Comparison of ENCODE assay signal across 12 mouse cellular contexts in genomic region chr5:135780331-135780730, GRCm38 (mm10). TPM values are rescaled to one million over a fixed set of nuclear protein-coding genes. Genes with fewer than 3 reads are reported as not detected.
A peak's percentile ranks its signal among the peaks of the same experiment; 100 is the strongest.
DNase-seq lines count a peak whose midpoint lies in the region; ATAC-seq and TF ChIP-seq lines count a peak whose summit lies in the region.
"Had no signal": no experiment of that assay in that cellular context is flagged by ENCODE, and none has a peak within 500 bp of the region (broad histone marks: within the 10 kb centered on the region; RNA-seq: fewer than 3 reads in every experiment).

No protein-coding gene starts in this region.

- peak overlapping the region; percentile 98 for H3K9ac ChIP-seq in heart, embryonic 13.5 days
- H3K9ac ChIP-seq in limb, embryonic 14.5 days (ENCODE audit: low read depth, low read length, severe bottlenecking) = 0 out of 2 replicates have a peak overlapping the region, but pooled peaks have one; percentile 93

- no peak for ATAC-seq in heart, embryonic 13.5 days (ENCODE audit: extremely low read depth, insufficient number of reproducible peaks, low FRiP score, low TSS enrichment)
- ATAC-seq in limb, embryonic 14.5 days (ENCODE audit: low FRiP score, low read depth) = no peak

- H3K9me3 ChIP-seq in heart, embryonic 13.5 days = no peaks in the 10 kb centered on the region
- H3K9me3 ChIP-seq in limb, embryonic 14.5 days (ENCODE audit: control insufficient read depth, low read length) = no peaks in the 10 kb centered on the region

- peak overlapping the region; percentile 78 for H3K4me2 ChIP-seq in heart, embryonic 13.5 days
- peak overlapping the region; percentile 85; the same call in 1 of the 2 replicates for H3K4me2 ChIP-seq in limb, embryonic 14.5 days (replicated peaks; ENCODE audit: low read depth, low read length, severe bottlenecking)

- peaks cover 42% of the 10 kb centered on the region for H3K4me1 ChIP-seq in heart, embryonic 13.5 days
- H3K4me1 ChIP-seq in brown adipose tissue, adult 24 weeks (ENCODE audit: control insufficient read depth, insufficient read depth, insufficient read length, low read length) = peaks cover 14% of the 10 kb centered on the region
- H3K4me1 ChIP-seq in limb, embryonic 14.5 days (ENCODE audit: control insufficient read depth, insufficient read depth, low read length) = peaks cover 17% of the 10 kb centered on the region

- DNase-seq in heart, postnatal 4 days = no peak
- peak; percentile 5 for DNase-seq in 3T3-L1 (ENCODE audit: low read depth, low spot score)
- DNase-seq in limb, embryonic 14.5 days (ENCODE audit: low spot score) = no peak
- no peak for DNase-seq in layer of hippocampus, postnatal 36 days
- DNase-seq in thymus, postnatal 25 days = no peak
- DNase-seq in ovary, postnatal 36 days (ENCODE audit: low spot score) = no peak
- DNase-seq: gastrocnemius, postnatal 10 days had no signal

- no peaks in the 10 kb centered on the region for H3K27me3 ChIP-seq in heart, embryonic 13.5 days (replicated peaks)
- H3K27me3 ChIP-seq in limb, embryonic 14.5 days (ENCODE audit: control insufficient read depth, insufficient read depth, low read length) = no peaks in the 10 kb centered on the region

- peak overlapping the region; percentile 98; the same call in 1 of the 2 replicates for H3K27ac ChIP-seq in heart, embryonic 13.5 days (replicated peaks)
- no peak overlapping the region for H3K27ac ChIP-seq in brown adipose tissue, adult 24 weeks (replicated peaks; ENCODE audit: low read depth, low read length)
- no peak overlapping the region for H3K27ac ChIP-seq in limb, embryonic 14.5 days (replicated peaks; ENCODE audit: low read depth, low read length)

- H3K4me3 ChIP-seq in heart, embryonic 13.5 days = peak overlapping the region; percentile 73
- H3K4me3 ChIP-seq in brown adipose tissue, adult 24 weeks (ENCODE audit: insufficient read depth, low read depth, low read length) = peak overlapping the region; percentile 47
- no peak overlapping the region for H3K4me3 ChIP-seq in limb, embryonic 14.5 days (replicated peaks; ENCODE audit: low read length)

- 72% methylated on average over 8 of the region's 8 CpGs for WGBS in heart, embryonic 13.5 days
- 89% methylated on average over 8 of the region's 8 CpGs for WGBS in limb, embryonic 14.5 days

- TF ChIP-seq POLR2A in limb, embryonic 14.5 days (IDR thresholded peaks at IDR 0.05; ENCODE audit: borderline replicate concordance, extremely low read depth, insufficient read depth, insufficient read length) = no peak

- peaks cover 55% of the 10 kb centered on the region for H3K36me3 ChIP-seq in heart, embryonic 13.5 days
- H3K36me3 ChIP-seq in limb, embryonic 14.5 days (ENCODE audit: control insufficient read depth, insufficient read depth, low read length) = peaks cover 36% of the 10 kb centered on the region

RNA-seq across cellular contexts. Expression of gene Mdh2, which starts 2.1 kb away (rescaled TPM):
- 966 and 1,014 TPM in 2 replicates for polyA plus RNA-seq in heart, embryonic 13.5 days (2015; fragmentation: Nextera tagmentation; extraction: Ambion mirVana)
- 1,000 to 10,000 TPM; 1,387 to 1,444 TPM for total RNA-seq in heart, postnatal 4 days (2021)
- 1,985 and 2,008 TPM in 2 replicates for polyA plus RNA-seq in brown adipose tissue, adult 24 weeks (2012; ENCODE audit: insufficient read depth, insufficient read length, missing spikeins)
- 339 and 354 TPM in 2 replicates for polyA plus RNA-seq in limb, embryonic 14.5 days (2012; rRNA removed)
- 429 and 442 TPM in 2 replicates for polyA plus RNA-seq in limb, embryonic 14.5 days (2014; fragmentation: Nextera tagmentation; extraction: Ambion mirVana)
- 100 to 1,000 TPM; 387 to 407 TPM for total RNA-seq in layer of hippocampus, postnatal 36 days (2021)

RNA-seq across cellular contexts. Expression of gene Styxl1, which starts 2.1 kb away (rescaled TPM):
- 0.29 TPM in 1 of 2 replicates, not detected in the other for polyA plus RNA-seq in heart, embryonic 13.5 days (2015; fragmentation: Nextera tagmentation; extraction: Ambion mirVana)
- total RNA-seq in heart, postnatal 4 days (2021) = not detected
- polyA plus RNA-seq in brown adipose tissue, adult 24 weeks (2012; ENCODE audit: insufficient read depth, insufficient read length, missing spikeins) = not detected in 2 replicates
- 0.08 and 0.10 TPM in 2 replicates for polyA plus RNA-seq in limb, embryonic 14.5 days (2012; rRNA removed)
- 0.15 TPM in 1 of 2 replicates, not detected in the other for polyA plus RNA-seq in limb, embryonic 14.5 days (2014; fragmentation: Nextera tagmentation; extraction: Ambion mirVana)
- not detected for total RNA-seq in layer of hippocampus, postnatal 36 days (2021)
- total RNA-seq: gastrocnemius, postnatal 10 days; left cerebral cortex, adult 18-20 months; monocyte, adult 5-6 weeks had no signal
- polyA plus RNA-seq: spleen, adult 2 months had no signal

RNA-seq across cellular contexts. Expression of gene Srrm3, which starts 26.4 kb away (rescaled TPM):
- polyA plus RNA-seq in heart, embryonic 13.5 days (2015; fragmentation: Nextera tagmentation; extraction: Ambion mirVana) = 0.06 and 0.13 TPM in 2 replicates
- total RNA-seq in heart, postnatal 4 days (2021) = under 1 TPM; 0.12 to 0.20 TPM
- not detected in 2 replicates for polyA plus RNA-seq in brown adipose tissue, adult 24 weeks (2012; ENCODE audit: insufficient read depth, insufficient read length, missing spikeins)
- polyA plus RNA-seq in limb, embryonic 14.5 days (2012; rRNA removed) = 0.53 and 0.55 TPM in 2 replicates
- 0.07 and 0.12 TPM in 2 replicates for polyA plus RNA-seq in limb, embryonic 14.5 days (2014; fragmentation: Nextera tagmentation; extraction: Ambion mirVana)
- 10 to 100 TPM; 83.5 to 86.9 TPM for total RNA-seq in layer of hippocampus, postnatal 36 days (2021)
- total RNA-seq: monocyte, adult 5-6 weeks had no signal

RNA-seq across cellular contexts. Expression of gene Tmem120a, which starts 36.1 kb away (rescaled TPM):
- polyA plus RNA-seq in heart, embryonic 13.5 days (2015; fragmentation: Nextera tagmentation; extraction: Ambion mirVana) = 30.8 and 32.0 TPM in 2 replicates
- 10 to 100 TPM; 14.4 to 16.7 TPM for total RNA-seq in heart, postnatal 4 days (2021)
- polyA plus RNA-seq in brown adipose tissue, adult 24 weeks (2012; ENCODE audit: insufficient read depth, insufficient read length, missing spikeins) = 131 and 304 TPM in 2 replicates
- 21.3 and 23.7 TPM in 2 replicates for polyA plus RNA-seq in limb, embryonic 14.5 days (2012; rRNA removed)
- polyA plus RNA-seq in limb, embryonic 14.5 days (2014; fragmentation: Nextera tagmentation; extraction: Ambion mirVana) = 44.3 and 48.1 TPM in 2 replicates
- 10 to 100 TPM; 12.4 to 16.4 TPM for total RNA-seq in layer of hippocampus, postnatal 36 days (2021)
